Mouse (Mus musculus): ENCODE results near the gene Vsig8.

The Vsig8 gene

DNA sequence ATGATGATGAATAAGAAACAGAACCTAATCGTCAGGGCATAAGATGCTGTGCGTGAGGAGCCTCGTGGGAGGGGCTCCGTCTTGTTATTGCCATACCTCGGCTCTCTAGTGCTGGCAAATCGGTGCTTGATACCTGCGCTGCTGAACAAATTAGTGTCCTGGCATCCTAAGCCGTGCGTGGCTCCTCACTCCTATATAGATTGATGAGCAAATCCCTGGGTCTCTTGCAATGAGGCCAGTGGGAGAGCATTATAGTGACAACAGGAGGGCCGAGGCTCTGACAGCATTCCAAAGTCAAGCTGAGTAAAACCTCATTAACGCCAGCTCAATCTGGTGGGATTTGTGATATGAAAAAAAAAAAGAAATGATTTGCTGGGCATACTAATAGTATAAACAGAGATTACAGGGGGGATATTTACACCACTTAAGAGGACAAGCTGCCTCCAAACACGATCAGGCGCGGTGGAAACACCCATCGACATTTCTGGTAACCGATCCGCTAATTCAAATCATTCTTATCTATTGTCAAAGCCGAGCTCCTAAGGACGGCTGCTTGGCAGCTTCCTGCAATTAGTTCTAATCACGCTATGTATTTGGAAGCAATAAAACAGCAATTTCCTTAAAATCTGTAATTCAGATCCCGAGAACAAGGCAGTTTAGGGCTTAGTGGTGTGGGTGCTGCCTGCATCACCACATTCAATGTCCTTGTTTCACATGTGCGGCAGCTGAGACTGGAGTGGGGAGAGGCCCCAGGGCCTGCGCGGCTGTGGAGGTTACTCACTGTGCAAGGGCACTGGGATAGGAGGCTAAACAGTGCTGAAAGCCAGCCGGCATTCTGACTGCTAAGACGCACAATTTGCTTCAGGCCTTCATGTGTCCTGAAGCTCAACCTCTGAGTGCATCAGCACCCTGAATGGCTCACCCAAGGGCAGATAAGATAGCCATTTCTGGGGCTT lies 30.2 kb downstream of the Vsig8 start:
- no peak for DNase-seq (ENCODE audit: extremely low spot score, low read depth, low spot score)

DNA sequence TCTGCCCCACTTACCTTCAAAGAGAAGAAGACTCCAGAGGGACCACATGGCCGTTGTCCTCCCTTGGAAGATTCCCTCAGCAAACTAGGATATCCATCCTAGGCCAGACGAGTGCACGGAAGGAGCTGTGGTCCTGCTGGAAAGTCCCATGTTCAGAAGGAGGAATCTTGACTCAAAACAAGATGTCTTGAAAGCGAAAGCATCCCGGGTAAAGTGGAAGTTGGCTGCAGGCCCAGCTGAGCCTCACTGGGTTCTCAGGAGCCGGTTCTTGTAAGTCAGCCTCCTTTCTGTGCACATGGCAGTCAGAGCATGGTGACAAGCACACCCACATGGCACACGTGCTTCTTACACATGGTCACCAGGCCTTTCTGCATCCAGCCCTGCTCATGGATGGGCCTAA lies 34.6 kb downstream of the Vsig8 start, which contains the start of gene Slamf8:
TSS of gene Slamf8 (minus strand) at position 184 of the 400 bp plus-strand sequence.
- DNase-seq (ENCODE audit: extremely low spot score, low read depth, low spot score) = no peak

DNA sequence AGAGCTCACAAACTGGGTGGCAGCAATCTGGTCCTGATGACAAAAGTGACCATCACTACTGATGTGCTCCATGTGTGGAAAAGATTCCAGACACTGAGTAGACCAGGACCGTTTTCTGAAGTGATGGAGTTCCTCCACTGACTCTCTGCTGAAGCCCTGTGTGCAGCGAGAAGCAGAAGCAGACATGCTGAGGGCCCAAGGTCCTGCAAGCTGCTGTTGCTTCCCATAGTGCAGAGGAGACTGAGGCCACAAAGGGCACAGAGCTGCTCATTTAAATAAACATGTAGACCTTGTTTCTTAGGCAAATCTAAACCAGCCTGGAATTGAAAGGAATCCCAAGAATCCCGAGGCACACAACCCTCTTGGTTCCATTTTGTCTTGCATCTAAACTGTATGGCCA lies 37.6 kb downstream of the Vsig8 start:
- no peak for DNase-seq (ENCODE audit: extremely low spot score, low read depth, low spot score)

GRCm38 (mm10) chr1:172593956-172594355 lies 38.2 kb downstream of the Vsig8 start:
- DNase-seq (ENCODE audit: extremely low spot score, low read depth, low spot score) = no peak

DNA sequence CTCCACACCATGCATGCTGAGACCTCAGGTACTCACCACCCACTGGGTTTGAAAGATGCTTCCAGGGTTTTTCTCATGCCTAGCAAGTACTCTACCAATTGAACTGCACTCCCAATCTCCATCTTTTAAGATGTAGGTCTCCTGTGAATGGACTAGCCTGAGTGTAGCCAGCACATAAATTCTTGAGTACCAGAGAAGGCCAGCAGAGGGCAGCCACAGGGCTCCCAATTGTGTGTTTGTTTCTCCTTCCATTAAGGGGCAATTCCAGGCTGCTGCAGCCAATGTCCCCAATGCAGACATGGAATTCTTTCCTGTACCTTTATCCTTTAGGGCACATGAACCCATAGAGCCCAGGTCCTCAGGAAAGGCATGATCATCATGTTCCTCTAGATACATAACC lies 38.8 kb downstream of the Vsig8 start:
- no peak for DNase-seq (ENCODE audit: extremely low spot score, low read depth, low spot score)

DNA sequence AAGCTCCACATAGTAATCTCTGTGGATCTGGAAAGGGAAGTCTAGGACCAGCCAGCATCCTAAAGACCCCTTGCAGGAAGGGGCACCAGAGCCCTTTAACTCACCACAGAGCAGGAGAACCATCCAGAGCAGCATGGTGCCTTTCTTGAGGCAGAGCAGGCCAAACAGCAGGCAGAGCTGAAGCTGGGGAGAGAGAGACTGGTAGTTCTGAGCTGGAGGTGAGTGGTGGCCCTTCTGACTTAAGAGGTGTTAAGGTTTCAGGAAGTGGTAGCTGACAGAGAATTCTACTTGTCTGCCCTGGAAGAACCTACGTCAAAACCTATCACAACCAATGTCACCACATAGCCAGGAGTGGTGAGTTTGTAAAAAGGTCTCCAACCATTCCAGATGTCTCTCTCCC lies 46.6 kb downstream of the Vsig8 start, which contains the start of gene Fcrl6:
TSS of gene Fcrl6 (minus strand) at position 226 of the 400 bp plus-strand sequence.
- no peak for DNase-seq (ENCODE audit: extremely low spot score, low read depth, low spot score)

DNA sequence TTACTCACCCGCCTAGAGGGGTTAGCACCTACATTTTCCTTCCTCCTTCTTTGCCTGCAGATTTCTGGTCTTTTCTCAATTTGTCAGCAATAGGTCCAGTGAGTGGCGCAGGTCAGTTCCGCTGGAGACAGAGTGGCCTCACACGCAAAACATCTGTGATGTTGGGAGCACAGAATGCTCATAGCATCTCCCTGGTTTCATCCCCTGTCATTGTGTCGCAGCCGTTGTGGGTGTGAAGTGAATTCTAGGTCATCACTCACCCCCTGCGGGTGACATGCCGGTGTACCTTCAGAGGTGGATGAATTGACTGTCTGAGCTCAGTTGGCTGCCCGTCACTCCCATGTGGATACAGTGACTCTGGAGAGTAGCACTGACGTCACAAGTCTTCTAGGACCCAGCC lies 55.6 kb downstream of the Vsig8 start:
- no peak for DNase-seq (ENCODE audit: extremely low spot score, low read depth, low spot score)

DNA sequence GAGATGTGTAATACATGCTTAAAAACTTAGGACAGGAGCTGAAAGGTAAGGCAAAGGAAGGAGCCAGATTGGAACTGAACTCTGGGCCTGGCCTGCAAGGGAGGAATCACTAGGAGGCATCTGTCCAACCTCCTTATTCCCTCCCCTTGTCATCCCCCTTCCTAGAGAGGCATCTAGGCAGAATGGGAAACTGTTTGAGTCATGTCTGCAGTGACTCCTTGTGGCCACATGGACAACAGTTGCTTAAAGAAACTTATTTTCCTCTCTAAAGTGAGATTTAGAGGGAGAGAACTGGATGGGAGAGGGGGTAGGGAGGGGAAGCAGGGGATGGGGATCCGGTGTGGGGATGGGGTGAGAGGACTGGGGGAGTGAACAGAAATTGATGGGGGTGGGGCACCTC lies 57.0 kb downstream of the Vsig8 start:
- no peak for DNase-seq (ENCODE audit: extremely low spot score, low read depth, low spot score)
